Comparison of ENCODE assay signal across 8 mouse cellular contexts in genomic region chr7:78577462-78578110, GRCm38 (mm10).
A peak's percentile ranks its signal among the peaks of the same experiment; 100 is the strongest.
DNase-seq lines count a peak whose midpoint lies in the region; ATAC-seq and TF ChIP-seq lines count a peak whose summit lies in the region.

No protein-coding gene starts in this region.

- peak overlapping the region; percentile 85 for H3K4me2 ChIP-seq in hindbrain, embryonic 14.5 days (replicated peaks)
- H3K4me2 ChIP-seq in midbrain, embryonic 14.5 days (ENCODE audit: low read length), result peak overlapping the region; percentile 78

- ATAC-seq in hindbrain, embryonic 14.5 days (ENCODE audit: low FRiP score), result peak; percentile 52
- peak; percentile 43 for ATAC-seq in midbrain, embryonic 14.5 days (ENCODE audit: low FRiP score, low TSS enrichment)

- no peak for TF ChIP-seq CTCF in cortical plate, adult 2 months (IDR thresholded peaks at IDR 0.05; ENCODE audit: extremely low read depth, insufficient read depth, low read length)

- no peak overlapping the region for H3K27ac ChIP-seq in heart, embryonic 10.5 days
- H3K27ac ChIP-seq in cortical plate, adult 2 months (ENCODE audit: insufficient read depth, low read length), result peak overlapping the region; percentile 60; the same call in 1 of the 2 replicates
- H3K27ac ChIP-seq in hindbrain, embryonic 14.5 days, result peak overlapping the region; percentile 87
- H3K27ac ChIP-seq in midbrain, embryonic 14.5 days (replicated peaks; ENCODE audit: low read depth, low read length), result peak overlapping the region; percentile 90

- no peaks in the 10 kb centered on the region for H3K36me3 ChIP-seq in heart, embryonic 10.5 days
- no peaks in the 10 kb centered on the region for H3K36me3 ChIP-seq in hindbrain, embryonic 14.5 days (replicated peaks; ENCODE audit: control insufficient read depth, insufficient read depth)
- no peaks in the 10 kb centered on the region for H3K36me3 ChIP-seq in midbrain, embryonic 14.5 days (ENCODE audit: control insufficient read depth, insufficient read depth, low read length)

- WGBS in heart, embryonic 10.5 days, result under 1% methylated on average over 48 of the region's 49 CpGs
- WGBS in hindbrain, embryonic 14.5 days, result under 1% methylated on average over 47 of the region's 49 CpGs
- under 1% methylated on average over 49 of the region's 49 CpGs for WGBS in midbrain, embryonic 14.5 days

- H3K9ac ChIP-seq in hindbrain, embryonic 14.5 days, result peak overlapping the region; percentile 69
- peak overlapping the region; percentile 80 for H3K9ac ChIP-seq in midbrain, embryonic 14.5 days (replicated peaks; ENCODE audit: low read length)

- peak overlapping the region; percentile 63 for H3K4me3 ChIP-seq in heart, embryonic 10.5 days
- H3K4me3 ChIP-seq in cortical plate, adult 2 months (ENCODE audit: insufficient read depth, low read length), result peak overlapping the region; percentile 68
- peak overlapping the region; percentile 70 for H3K4me3 ChIP-seq in hindbrain, embryonic 14.5 days (replicated peaks; ENCODE audit: low read length)
- H3K4me3 ChIP-seq in midbrain, embryonic 14.5 days (replicated peaks; ENCODE audit: low read depth, low read length), result peak overlapping the region; percentile 63

- no peak for DNase-seq in heart, embryonic 10.5 days (ENCODE audit: low spot score)
- no peak for DNase-seq in heart, adult 18-20 months
- DNase-seq in CD4-positive, CD25-positive, alpha-beta regulatory T cell, adult 2 months (ENCODE audit: low read depth, low spot score), result peak; percentile 37
- peak; percentile 54 for DNase-seq in hindbrain, embryonic 14.5 days (ENCODE audit: low spot score)
- DNase-seq in midbrain, embryonic 14.5 days, result peak; percentile 83
- no peak for DNase-seq in spleen, postnatal 4 days (ENCODE audit: low spot score in 2 of 2)
- no peak for DNase-seq in frontal cortex, postnatal 25 days (ENCODE audit: low spot score in 2 of 2)

- no peaks in the 10 kb centered on the region for H3K9me3 ChIP-seq in heart, embryonic 10.5 days
- no peaks in the 10 kb centered on the region for H3K9me3 ChIP-seq in hindbrain, embryonic 14.5 days (ENCODE audit: control insufficient read depth, low read length)
- no peaks in the 10 kb centered on the region for H3K9me3 ChIP-seq in midbrain, embryonic 14.5 days (ENCODE audit: control insufficient read depth, low read length)

- peaks cover 98% of the 10 kb centered on the region for H3K27me3 ChIP-seq in heart, embryonic 10.5 days (ENCODE audit: insufficient read depth, poor library complexity, severe bottlenecking)
- H3K27me3 ChIP-seq in hindbrain, embryonic 14.5 days (ENCODE audit: control insufficient read depth, insufficient read depth, low read length), result peaks cover 7% of the 10 kb centered on the region; the same call in 1 of the 2 replicates
- H3K27me3 ChIP-seq in midbrain, embryonic 14.5 days (ENCODE audit: control insufficient read depth, insufficient read depth, low read length), result 0 out of 2 replicates have a peak, but pooled peaks cover 6% of the 10 kb centered on the region

- 0 out of 2 replicates have a peak, but pooled peaks have one; percentile 7 for TF ChIP-seq POLR2A in cortical plate, adult 2 months (IDR thresholded peaks at IDR 0.05; ENCODE audit: extremely low read depth, insufficient read depth, low read length)

- peaks cover 16% of the 10 kb centered on the region for H3K4me1 ChIP-seq in heart, embryonic 10.5 days
- no peaks in the 10 kb centered on the region for H3K4me1 ChIP-seq in cortical plate, adult 2 months (ENCODE audit: control insufficient read depth, insufficient read depth, low read length)
- H3K4me1 ChIP-seq in hindbrain, embryonic 14.5 days (replicated peaks; ENCODE audit: control insufficient read depth, insufficient read depth, low read length), result peaks cover 17% of the 10 kb centered on the region
- peaks cover 22% of the 10 kb centered on the region; the same call in 1 of the 2 replicates for H3K4me1 ChIP-seq in midbrain, embryonic 14.5 days (ENCODE audit: control insufficient read depth, insufficient read depth, low read length)

Comparison
In these comparisons a context has a peak if more than half of its experiments do, and no peak if none do; other contexts are left out.
1. DNase-seq: peak in CD4-positive, CD25-positive, alpha-beta regulatory T cell, adult 2 months (single experiment), hindbrain, embryonic 14.5 days (single experiment) and midbrain, embryonic 14.5 days (single experiment); none in heart, embryonic 10.5 days (single experiment), heart, adult 18-20 months (0 of 2), spleen, postnatal 4 days (0 of 2) and frontal cortex, postnatal 25 days (0 of 2).
2. Peak in every context shown above with its lines, with median percentiles within 50 percentile points of each other: H3K4me3 ChIP-seq.